Mouse (Mus musculus) adrenal gland, postnatal 25 days (tissue): ENCODE measurements at regions not wholly inside any gene's neighbourhood (a gene's known extent, or its start where the extent isn't known, plus 50 kb on each side); places are given as distances from the start of the nearest gene placed in this dataset.

ENCODE experiments used
- DNase-seq: peaks from one replicate; pipeline ENCODE4 v3.0.0; 2021; ENCODE audit warnings: mixed read lengths

- DNase-seq, result no peak
Observed at GRCm38 (mm10) chr8:126655565-126655964, 61.8 kb upstream of the Irf2bp2 start.

GRCm38 (mm10) chr8:126654353-126654752, 60.6 kb upstream of the Irf2bp2 start:
- no peak for DNase-seq

- no peak for DNase-seq
Observed at GRCm38 (mm10) chr8:126652151-126652550, 58.4 kb upstream of the Irf2bp2 start.

- no peak for DNase-seq
Observed at GRCm38 (mm10) chr8:126650945-126651344, 57.2 kb upstream of the Irf2bp2 start.

GRCm38 (mm10) chr8:126649305-126649704, 55.5 kb upstream of the Irf2bp2 start:
- no peak for DNase-seq

GRCm38 (mm10) chr8:126647350-126647749, 53.6 kb upstream of the Irf2bp2 start:
- DNase-seq, result no peak

- no peak for DNase-seq
Observed at GRCm38 (mm10) chr8:126646604-126647311, 53.0 kb upstream of the Irf2bp2 start.

GRCm38 (mm10) chr8:126644179-126644578, 50.4 kb upstream of the Irf2bp2 start:
- DNase-seq, result no peak
